ENCODE assay signal across 28 mouse cellular contexts in genomic region chr5:17334836-17335235, GRCm38 (mm10). TPM values are rescaled to one million over a fixed set of nuclear protein-coding genes. Genes with fewer than 3 reads are reported as not detected.
A peak's percentile ranks its signal among the peaks of the same experiment; 100 is the strongest.
DNase-seq lines count a peak whose midpoint lies in the region; ATAC-seq and TF ChIP-seq lines count a peak whose summit lies in the region.
"Had no signal": no experiment of that assay in that cellular context is flagged by ENCODE, and none has a peak within 500 bp of the region (broad histone marks: within the 10 kb centered on the region; RNA-seq: fewer than 3 reads in every experiment).

No protein-coding gene starts in this region.

- intact Hi-C loops in left cerebral cortex, postnatal 10 days (cut with DNase I) = no loop called here

- no peaks in the 10 kb centered on the region for H3K4me1 ChIP-seq in kidney, adult 2 months (ENCODE audit: control insufficient read depth, insufficient read depth, low read length)
- no peaks in the 10 kb centered on the region for H3K4me1 ChIP-seq in kidney, postnatal 0 days (replicated peaks; ENCODE audit: insufficient read depth, low read length)
- H3K4me1 ChIP-seq: embryonic facial prominence, embryonic 10.5 days; embryonic facial prominence, embryonic 12.5 days; forebrain, embryonic 13.5 days; forebrain, embryonic 15.5 days had no signal

- H3K4me2 ChIP-seq in kidney, postnatal 0 days (ENCODE audit: low read length) = no peak overlapping the region
- H3K4me2 ChIP-seq: embryonic facial prominence, embryonic 12.5 days; forebrain, embryonic 13.5 days; forebrain, embryonic 15.5 days had no signal

- no peaks in the 10 kb centered on the region for H3K27me3 ChIP-seq in kidney, adult 2 months (replicated peaks; ENCODE audit: control insufficient read depth, insufficient read depth, low read length)
- H3K27me3 ChIP-seq in kidney, postnatal 0 days (ENCODE audit: insufficient read depth, low read length) = no peaks in the 10 kb centered on the region
- H3K27me3 ChIP-seq: embryonic facial prominence, embryonic 12.5 days; forebrain, embryonic 13.5 days; forebrain, embryonic 15.5 days; Patski had no signal

- H3K36me3 ChIP-seq in kidney, adult 2 months (ENCODE audit: control insufficient read depth, insufficient read depth, low read length) = no peaks in the 10 kb centered on the region
- no peaks in the 10 kb centered on the region for H3K36me3 ChIP-seq in kidney, postnatal 0 days (ENCODE audit: insufficient read depth, low read length)
- H3K36me3 ChIP-seq: embryonic facial prominence, embryonic 10.5 days; embryonic facial prominence, embryonic 12.5 days; forebrain, embryonic 15.5 days had no signal

- ATAC-seq in kidney, postnatal 0 days (replicated peaks; ENCODE audit: low FRiP score, low read depth) = no peak
- ATAC-seq: activated CD4-positive, CD25-positive, alpha-beta regulatory T cell, adult 4 months; forebrain, embryonic 13.5 days; forebrain, embryonic 15.5 days; forebrain, postnatal 0 days; Patski had no signal

- no peak for TF ChIP-seq CTCF in kidney, adult 2 months (conservative IDR thresholded peaks at IDR 0.05; ENCODE audit: insufficient read depth, insufficient read length, low read depth, low read length)
- no peak for TF ChIP-seq CTCF in kidney, postnatal 0 days (IDR thresholded peaks at IDR 0.05; ENCODE audit: low read depth)

- WGBS in kidney, adult 2 months = 60% methylated on average over 1 of the region's 1 CpGs
- 65% methylated on average over 1 of the region's 1 CpGs for WGBS in kidney, postnatal 0 days

- peak; percentile 8 for DNase-seq in kidney, adult 2 months
- DNase-seq in kidney, postnatal 10 days = no peak
- peak; percentile 71 for DNase-seq in kidney, postnatal 0 days (ENCODE audit: low spot score)
- DNase-seq in kidney, adult 18-20 months = no peak
- DNase-seq in 3T3-L1 (ENCODE audit: low read depth, low spot score) = peak; percentile 62
- no peak for DNase-seq in left cerebral cortex, postnatal 10 days (ENCODE audit: extremely low spot score in 1 of 2, low spot score in 2 of 2)
- DNase-seq: adrenal gland, adult 8-10 months; adrenal gland, postnatal 14 days; adrenal gland, postnatal 36 days; cerebellum, adult 11-12 months; cerebellum, adult 2 months; cerebellum, adult 9-10 months; cerebellum, postnatal 10 days; cerebellum, postnatal 25 days; forebrain, postnatal 0 days had no signal

- TF ChIP-seq POLR2A in kidney, adult 2 months (IDR thresholded peaks at IDR 0.05; ENCODE audit: low read depth, low read length) = no peak

- no peaks in the 10 kb centered on the region for H3K9me3 ChIP-seq in kidney, postnatal 0 days (replicated peaks; ENCODE audit: low read length)
- H3K9me3 ChIP-seq: embryonic facial prominence, embryonic 10.5 days; embryonic facial prominence, embryonic 12.5 days; forebrain, embryonic 13.5 days; forebrain, embryonic 15.5 days had no signal

- no peak overlapping the region for H3K9ac ChIP-seq in kidney, postnatal 0 days (ENCODE audit: low read depth, low read length)
- H3K9ac ChIP-seq: embryonic facial prominence, embryonic 12.5 days; forebrain, embryonic 13.5 days; forebrain, embryonic 15.5 days; forebrain, postnatal 0 days had no signal

- no peak overlapping the region for H3K27ac ChIP-seq in kidney, adult 2 months (ENCODE audit: insufficient read depth, low read depth, low read length)
- no peak overlapping the region for H3K27ac ChIP-seq in kidney, postnatal 0 days
- H3K27ac ChIP-seq: embryonic facial prominence, embryonic 10.5 days; embryonic facial prominence, embryonic 12.5 days; forebrain, embryonic 13.5 days; forebrain, embryonic 15.5 days had no signal

- H3K4me3 ChIP-seq in kidney, adult 2 months (ENCODE audit: insufficient read depth, low read depth, low read length) = no peak overlapping the region
- H3K4me3 ChIP-seq in kidney, postnatal 0 days (replicated peaks; ENCODE audit: low read depth, low read length) = no peak overlapping the region
- H3K4me3 ChIP-seq: embryonic facial prominence, embryonic 10.5 days; embryonic facial prominence, embryonic 12.5 days; forebrain, embryonic 13.5 days; forebrain, embryonic 15.5 days had no signal

RNA-seq across cellular contexts. Expression of gene Speer4f2, which starts 38.1 kb away (rescaled TPM):
- polyA plus RNA-seq in kidney, adult 2 months (2012; rRNA removed) = 0.09 TPM in 1 of 2 replicates, not detected in the other
- polyA plus RNA-seq in kidney, postnatal 0 days (2015; fragmentation: Nextera tagmentation; extraction: Ambion mirVana) = 0.20 TPM in 1 of 2 replicates, not detected in the other
- total RNA-seq in left cerebral cortex, postnatal 10 days (2021) = not detected
- total RNA-seq: adrenal gland, adult 18-20 months; adrenal gland, adult 8-10 months; adrenal gland, postnatal 14 days; adrenal gland, postnatal 36 days; ES-E14; forebrain, postnatal 0 days; MEL had no signal
- polyA plus RNA-seq: activated CD4-positive, CD25-positive, alpha-beta regulatory T cell, adult 4 months; C2C12; cerebellum, adult 2 months; cortical plate, adult 2 months; embryonic facial prominence, embryonic 10.5 days; embryonic facial prominence, embryonic 12.5 days; embryonic facial prominence, embryonic 14.5 days; forebrain, embryonic 11.5 days; forebrain, embryonic 13.5 days; forebrain, embryonic 15.5 days; forebrain, postnatal 0 days; Patski had no signal

Comparison
In these comparisons a context has a peak if more than half of its experiments do, and no peak if none do; other contexts are left out.
1. DNase-seq: peak in kidney, adult 2 months (single experiment), kidney, postnatal 0 days (single experiment) and 3T3-L1 (single experiment); none in kidney, postnatal 10 days (single experiment), kidney, adult 18-20 months (single experiment) and left cerebral cortex, postnatal 10 days (0 of 2).